Mouse (Mus musculus) telencephalon, adult 2 months (tissue): ENCODE measurements around the gene Ppp2r1b.

Source experiments
- DNase-seq: peaks from one replicate; pipeline ENCODE4 v3.0.0-alpha.2; 2011; ENCODE audit warnings: low read depth, low spot score

The Ppp2r1b gene

DNA sequence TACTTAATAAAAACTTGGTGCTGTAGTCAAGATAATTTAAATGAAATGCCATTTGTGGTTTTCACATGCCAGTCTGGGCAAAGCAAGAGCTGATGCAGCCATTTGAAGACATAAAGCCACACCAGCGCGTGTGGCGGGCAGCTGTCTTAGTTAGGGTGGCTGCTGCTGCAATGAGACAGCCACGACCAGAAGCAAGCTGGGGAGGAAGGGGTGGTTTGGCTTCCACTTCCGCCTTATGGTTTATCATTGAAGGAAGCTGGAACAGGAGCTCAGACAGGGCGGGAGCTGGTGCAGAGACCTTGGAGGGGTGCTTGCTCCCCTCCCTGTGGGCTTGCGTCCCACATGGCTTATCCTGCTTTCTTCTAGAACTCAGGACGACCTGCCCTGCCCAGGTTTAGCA lies 20.7 kb downstream of the Ppp2r1b start:
- DNase-seq = no peak

GRCm38 (mm10) chr9:50867015-50867414 lies 21.9 kb downstream of the Ppp2r1b start:
- no peak for DNase-seq

DNA sequence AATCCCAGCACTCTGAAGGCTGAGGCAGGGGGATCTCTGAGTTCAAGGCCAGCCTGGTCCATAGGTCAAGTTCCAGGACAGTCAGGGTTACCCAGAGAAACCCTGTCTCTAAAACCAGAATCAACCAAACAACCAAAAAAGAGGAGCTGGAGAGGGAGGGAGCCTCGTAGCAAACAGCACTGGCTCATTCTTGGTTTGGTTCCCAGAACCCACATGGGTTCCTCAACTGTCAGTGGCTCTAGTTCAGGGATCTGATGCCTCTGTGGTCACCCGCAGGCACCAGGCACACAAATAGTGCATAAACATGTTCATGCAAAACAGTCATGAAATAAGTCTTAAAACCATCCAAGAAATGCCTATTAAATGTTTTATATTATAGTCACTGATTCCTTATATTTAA lies 23.1 kb downstream of the Ppp2r1b start:
- DNase-seq = no peak

GRCm38 (mm10) chr9:50873210-50873609 lies 28.1 kb downstream of the Ppp2r1b start:
- no peak for DNase-seq

- DNase-seq = no peak
Observed at GRCm38 (mm10) chr9:50874031-50874430, 28.9 kb downstream of the Ppp2r1b start.

DNA sequence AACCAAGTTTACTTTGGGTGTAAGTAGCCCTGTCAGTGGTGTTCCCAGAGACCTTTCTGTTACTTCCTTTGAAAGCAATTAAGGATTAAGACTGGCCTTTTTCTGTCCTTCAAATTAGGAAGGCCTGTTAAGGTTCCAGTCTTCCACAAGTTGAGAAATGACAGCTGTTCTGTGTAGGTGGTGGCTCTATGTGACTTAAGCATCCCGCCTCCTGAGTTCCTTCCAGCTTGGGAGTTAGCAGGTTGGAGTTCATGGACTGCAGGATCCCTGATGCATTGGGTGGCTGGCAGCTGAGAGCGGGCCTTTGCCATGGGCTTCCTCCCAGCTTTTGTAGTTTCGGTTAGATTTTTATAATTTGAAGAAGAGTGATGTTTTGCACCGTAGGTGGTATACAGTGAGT lies 30.4 kb downstream of the Ppp2r1b start:
- DNase-seq = no peak

DNA sequence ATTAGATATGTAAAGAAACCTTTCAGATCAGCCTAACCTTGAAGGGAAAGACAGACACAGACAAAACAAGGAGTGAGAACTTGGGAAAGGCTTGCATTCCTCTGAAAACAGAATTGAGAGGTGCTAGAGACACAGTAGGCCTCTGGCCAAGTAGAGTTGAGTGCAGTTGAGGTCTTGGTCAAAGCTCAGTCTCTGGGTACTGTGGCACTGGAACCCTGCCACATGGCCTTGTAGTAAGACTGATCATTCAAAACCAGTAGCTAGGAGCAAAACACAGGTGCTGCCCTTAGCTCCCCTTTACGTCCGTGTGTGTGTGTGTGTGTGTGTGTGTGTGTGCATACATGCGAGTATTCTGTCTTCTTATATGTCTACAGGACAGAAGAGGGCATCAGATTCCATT lies 31.2 kb downstream of the Ppp2r1b start:
- DNase-seq = no peak

GRCm38 (mm10) chr9:50877431-50877830 lies 32.3 kb downstream of the Ppp2r1b start:
- DNase-seq = no peak

DNA sequence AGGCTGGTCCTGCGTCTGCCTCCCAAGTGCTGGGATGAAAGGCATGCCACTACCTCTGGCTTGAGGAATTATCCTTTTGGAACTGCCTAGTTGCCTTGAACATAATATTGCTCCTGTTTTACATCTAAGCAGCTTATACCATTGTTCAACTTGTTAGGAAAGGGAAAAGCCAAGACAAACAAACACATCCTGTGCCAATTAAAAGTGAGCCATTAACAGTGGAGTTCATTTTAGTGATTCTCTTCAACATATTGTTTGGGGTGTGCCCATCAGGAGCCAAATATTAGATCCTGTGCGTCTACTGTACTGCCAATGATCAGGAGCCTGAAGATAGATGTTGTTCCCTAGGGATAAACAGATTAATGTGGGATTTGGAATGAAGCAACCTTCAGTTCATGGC lies 37.1 kb downstream of the Ppp2r1b start:
- no peak for DNase-seq

- no peak for DNase-seq
Observed at GRCm38 (mm10) chr9:50884093-50884492, 39.0 kb downstream of the Ppp2r1b start.

DNA sequence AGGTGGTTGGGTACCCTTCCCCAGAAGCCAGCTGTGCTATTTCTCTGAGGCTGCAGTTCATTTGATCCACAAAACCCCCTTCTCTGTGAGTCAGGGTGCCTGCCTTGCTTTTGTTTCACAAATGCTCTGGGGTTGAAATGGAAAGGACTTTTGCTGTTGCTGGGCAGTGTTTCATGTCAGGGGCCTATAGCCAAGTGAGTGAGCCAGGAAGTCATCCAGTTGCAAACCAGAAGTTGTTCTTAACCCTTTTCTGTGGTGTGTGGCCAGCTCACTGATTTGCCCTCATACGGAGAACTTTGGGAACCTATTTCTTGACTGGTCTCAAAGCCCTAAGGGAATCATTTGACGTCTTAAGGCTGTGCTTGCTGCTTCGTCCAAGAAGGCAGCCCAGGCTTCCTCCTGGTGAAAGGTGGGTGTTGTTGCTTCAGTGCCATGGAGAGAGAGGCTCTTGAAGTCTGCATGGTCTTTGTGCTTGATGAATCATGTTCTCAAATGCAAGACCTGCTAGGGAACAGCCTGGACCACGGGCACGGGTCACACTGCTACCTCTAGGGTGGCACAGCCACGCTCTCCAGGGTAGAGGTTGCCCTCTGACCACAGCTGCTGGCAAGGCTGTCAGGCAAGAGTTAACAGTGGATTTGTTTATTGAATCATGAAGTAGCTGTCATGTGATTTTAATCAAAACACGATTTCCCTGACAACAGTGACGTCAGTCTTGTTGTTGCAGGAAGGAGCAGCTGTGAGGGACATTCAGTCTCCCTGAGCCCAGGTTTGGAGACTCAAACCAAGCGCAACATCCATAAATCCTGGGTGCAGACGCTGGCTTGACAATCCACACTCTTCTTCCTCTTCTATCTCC lies 39.9 kb downstream of the Ppp2r1b start:
- DNase-seq = peak; percentile 73

- no peak for DNase-seq
Observed at GRCm38 (mm10) chr9:50885600-50885987, 40.5 kb downstream of the Ppp2r1b start.

DNA sequence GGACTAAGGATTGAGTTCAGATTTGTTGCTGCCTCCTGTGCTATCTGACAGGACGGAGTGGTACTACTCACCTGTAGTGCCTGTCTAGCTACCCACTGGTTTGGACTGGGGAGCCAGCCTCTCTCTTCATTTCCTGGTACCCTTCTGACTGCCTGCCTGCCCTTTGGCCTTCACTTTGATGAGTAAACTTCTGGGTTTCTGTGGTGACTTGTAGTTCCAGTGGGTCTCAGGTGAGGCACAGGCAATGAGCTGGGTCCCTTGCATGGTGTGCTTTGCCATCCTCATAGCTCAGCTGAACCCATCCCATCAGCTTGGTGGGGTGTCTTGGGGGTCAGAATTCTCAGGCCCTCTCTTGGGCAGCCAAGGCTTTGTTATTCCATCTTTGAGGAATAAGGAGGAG lies 41.8 kb downstream of the Ppp2r1b start:
- no peak for DNase-seq

GRCm38 (mm10) chr9:50887351-50887750 lies 42.2 kb downstream of the Ppp2r1b start:
- DNase-seq = no peak

DNA sequence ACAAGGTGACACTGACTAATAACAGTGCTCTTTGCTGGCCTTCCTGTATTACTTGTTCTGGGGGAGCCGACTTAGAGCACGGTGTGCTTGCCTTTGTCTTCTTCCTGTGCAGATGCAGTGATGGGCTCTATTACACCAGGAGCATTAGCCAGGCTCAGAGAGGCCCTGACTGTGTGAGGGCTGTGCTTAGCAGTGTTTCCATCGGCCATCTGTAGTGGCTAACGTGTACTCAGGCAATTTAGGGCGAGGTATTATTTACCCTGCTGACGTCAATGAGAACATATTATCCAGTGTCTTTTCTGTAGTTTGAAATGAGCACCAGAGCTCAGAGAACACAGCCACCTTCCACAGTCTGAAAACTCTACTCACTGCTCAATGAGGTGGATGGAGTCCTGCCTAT lies 44.1 kb downstream of the Ppp2r1b start:
- DNase-seq = no peak

GRCm38 (mm10) chr9:50889964-50890363 lies 44.9 kb downstream of the Ppp2r1b start:
- no peak for DNase-seq

DNA sequence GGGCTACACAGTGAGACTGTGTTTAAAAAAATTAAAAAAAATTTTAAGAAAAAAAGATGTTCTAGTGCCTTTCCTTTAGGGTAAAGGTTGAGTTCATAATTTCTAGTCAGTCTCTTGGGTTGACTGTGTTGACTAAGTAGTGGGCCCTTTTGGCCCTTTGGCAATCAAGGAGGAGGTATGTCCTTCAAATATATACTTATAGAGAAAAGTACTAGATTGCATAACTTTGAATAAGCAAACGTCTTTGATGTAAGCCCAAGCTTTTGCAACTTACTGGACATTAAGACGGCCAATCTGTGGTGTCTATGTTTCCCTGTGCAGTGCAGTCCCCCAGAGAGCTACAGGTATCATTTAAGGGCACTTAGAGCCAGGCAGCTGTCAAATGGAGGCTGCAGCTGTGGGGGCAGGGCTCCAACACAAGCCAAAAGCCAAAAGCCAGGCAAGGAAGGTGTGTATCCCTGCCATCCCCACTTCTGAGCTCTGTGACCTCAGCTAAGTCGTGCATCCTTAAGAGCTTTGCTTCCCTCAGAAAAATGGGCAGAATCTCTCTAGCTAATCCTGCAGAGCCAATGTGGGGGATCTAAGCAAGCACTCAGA lies 45.5 kb downstream of the Ppp2r1b start:
- DNase-seq = no peak

DNA sequence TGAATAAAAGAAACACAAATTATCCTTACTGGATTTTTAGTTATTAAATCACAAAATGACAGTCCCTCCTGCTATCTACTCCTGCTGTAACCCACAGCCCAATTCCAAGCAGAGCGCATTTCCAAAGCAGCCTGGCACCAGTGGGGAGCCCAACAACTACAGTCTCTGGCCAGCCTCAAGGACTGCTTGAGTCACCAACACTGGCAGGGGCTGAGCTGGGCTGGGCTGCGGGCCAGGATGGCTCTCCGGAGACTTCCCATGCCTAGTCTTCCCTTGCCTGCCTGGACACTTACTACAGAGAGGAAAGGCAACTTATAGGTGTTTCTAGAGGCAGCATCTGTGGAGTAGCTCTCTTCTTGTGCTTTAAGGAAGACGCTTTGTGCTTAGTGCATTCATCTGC lies 48.6 kb downstream of the Ppp2r1b start:
- no peak for DNase-seq

GRCm38 (mm10) chr9:50900026-50900920 lies 55.2 kb downstream of the Ppp2r1b start:
- DNase-seq = no peak

DNA sequence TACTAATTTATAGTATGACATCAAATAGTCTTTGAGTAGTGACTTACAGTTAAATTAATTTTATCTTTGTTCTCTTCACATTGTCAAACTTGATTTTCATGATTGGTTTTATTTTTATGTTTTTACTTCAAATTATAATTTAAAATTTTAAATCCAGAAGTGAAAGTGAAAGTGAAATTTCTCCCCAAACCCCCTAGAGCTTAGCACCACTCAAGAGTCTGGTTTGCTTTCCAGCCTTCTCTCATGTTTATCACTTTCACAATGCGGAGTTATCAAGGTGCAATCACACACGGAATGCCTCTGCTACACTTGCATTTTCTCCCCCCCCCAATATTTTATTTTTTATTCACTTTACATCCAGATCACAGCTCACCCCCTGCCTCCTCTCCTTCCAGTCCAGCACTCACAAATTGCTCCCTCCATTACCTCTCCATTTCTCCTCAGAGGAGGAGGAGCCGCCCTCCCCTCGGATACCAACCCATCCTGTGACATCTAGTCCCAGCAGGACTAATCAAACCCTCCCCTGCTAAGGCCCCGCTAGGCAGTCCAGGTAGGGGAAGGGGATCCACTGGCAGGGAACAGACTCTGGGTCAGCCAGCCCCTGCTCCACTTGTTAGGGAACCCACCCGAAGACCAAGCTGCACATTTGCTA lies 59.2 kb downstream of the Ppp2r1b start:
- no peak for DNase-seq

- no peak for DNase-seq
Observed at GRCm38 (mm10) chr9:50905321-50905720, 60.2 kb downstream of the Ppp2r1b start.
